In genomic region chr8:71454668-71455067, GRCm38 (mm10) we compare ENCODE assay signal across 20 mouse cellular contexts. TPM values are rescaled to one million over a fixed set of nuclear protein-coding genes. Genes with fewer than 3 reads are reported as not detected.
DNase-seq lines count a peak whose midpoint lies in the region; ATAC-seq lines count a peak whose summit lies in the region.
"Had no signal": no experiment of that assay in that cellular context is flagged by ENCODE, and none has a peak within 500 bp of the region (broad histone marks: within the 10 kb centered on the region; RNA-seq: fewer than 3 reads in every experiment).

No protein-coding gene starts in this region.

- H3K4me2 ChIP-seq in heart, embryonic 12.5 days: no peak overlapping the region
- no peak overlapping the region for H3K4me2 ChIP-seq in neural tube, embryonic 15.5 days
- H3K4me2 ChIP-seq: forebrain, embryonic 15.5 days; heart, embryonic 13.5 days; hindbrain, embryonic 15.5 days had no signal

- peaks cover 19% of the 10 kb centered on the region for H3K27me3 ChIP-seq in heart, embryonic 12.5 days (replicated peaks)
- H3K27me3 ChIP-seq in neural tube, embryonic 15.5 days (replicated peaks): no peaks in the 10 kb centered on the region
- H3K27me3 ChIP-seq in embryonic facial prominence, embryonic 10.5 days (replicated peaks; ENCODE audit: low read depth, poor library complexity, severe bottlenecking): peaks cover 15% of the 10 kb centered on the region; the same call in 1 of the 2 replicates
- H3K27me3 ChIP-seq: CH12.LX; forebrain, embryonic 15.5 days; hindbrain, embryonic 15.5 days had no signal

- no peak overlapping the region for H3K4me3 ChIP-seq in heart, embryonic 12.5 days
- no peak overlapping the region for H3K4me3 ChIP-seq in neural tube, embryonic 15.5 days (replicated peaks)
- H3K4me3 ChIP-seq in embryonic facial prominence, embryonic 10.5 days: no peak overlapping the region
- H3K4me3 ChIP-seq: forebrain, embryonic 10.5 days; forebrain, embryonic 15.5 days; heart, embryonic 13.5 days; hindbrain, embryonic 15.5 days had no signal

- H3K9ac ChIP-seq in heart, embryonic 12.5 days: no peak overlapping the region
- no peak overlapping the region for H3K9ac ChIP-seq in neural tube, embryonic 15.5 days (replicated peaks)
- H3K9ac ChIP-seq: forebrain, embryonic 15.5 days; heart, embryonic 13.5 days; hindbrain, embryonic 15.5 days had no signal

- H3K9me3 ChIP-seq in heart, embryonic 12.5 days (replicated peaks): no peaks in the 10 kb centered on the region; the same call in 1 of the 2 replicates
- no peaks in the 10 kb centered on the region for H3K9me3 ChIP-seq in neural tube, embryonic 15.5 days (replicated peaks)
- H3K9me3 ChIP-seq in embryonic facial prominence, embryonic 10.5 days: no peaks in the 10 kb centered on the region
- H3K9me3 ChIP-seq: forebrain, embryonic 10.5 days; forebrain, embryonic 15.5 days; heart, embryonic 13.5 days; hindbrain, embryonic 15.5 days had no signal

- peaks cover 30% of the 10 kb centered on the region for H3K36me3 ChIP-seq in heart, embryonic 12.5 days
- peaks cover 32% of the 10 kb centered on the region for H3K36me3 ChIP-seq in neural tube, embryonic 15.5 days
- peaks cover 35% of the 10 kb centered on the region for H3K36me3 ChIP-seq in embryonic facial prominence, embryonic 10.5 days (replicated peaks)

- no peak for ATAC-seq in heart, embryonic 12.5 days (ENCODE audit: insufficient number of reproducible peaks, low FRiP score)
- ATAC-seq in neural tube, embryonic 15.5 days (ENCODE audit: low FRiP score): no peak
- ATAC-seq: forebrain, embryonic 15.5 days; Patski had no signal

- DNase-seq in heart, adult 11 months: peak; percentile 56
- peak; percentile 8 for DNase-seq in neural tube, embryonic 10.5 days (ENCODE audit: extremely low spot score, low spot score)
- DNase-seq in thymus, postnatal 4 days: peak; percentile 12
- DNase-seq in thymus, postnatal 0 days (ENCODE audit: low spot score): no peak
- peak; percentile 3 for DNase-seq in embryonic facial prominence, embryonic 10.5 days (ENCODE audit: low spot score)
- no peak for DNase-seq in gastrocnemius, adult 18-20 months (ENCODE audit: low spot score)
- DNase-seq: adrenal gland, adult 8-10 months; adrenal gland, postnatal 36 days; cerebellum, adult 2 months; cerebellum, postnatal 14 days; gastrocnemius, postnatal 14 days; heart, postnatal 36 days had no signal

- no peaks in the 10 kb centered on the region for H3K4me1 ChIP-seq in heart, embryonic 12.5 days (replicated peaks)
- H3K4me1 ChIP-seq in neural tube, embryonic 15.5 days: peaks cover 12% of the 10 kb centered on the region; the same call in 1 of the 2 replicates
- peaks cover 5% of the 10 kb centered on the region; the same call in 1 of the 2 replicates for H3K4me1 ChIP-seq in embryonic facial prominence, embryonic 10.5 days
- H3K4me1 ChIP-seq: hindbrain, embryonic 15.5 days had no signal

- WGBS in heart, embryonic 12.5 days: 65% methylated on average over 8 of the region's 8 CpGs
- 76% methylated on average over 8 of the region's 8 CpGs for WGBS in neural tube, embryonic 15.5 days
- 81% methylated on average over 8 of the region's 8 CpGs for WGBS in embryonic facial prominence, embryonic 10.5 days

- H3K27ac ChIP-seq in heart, embryonic 12.5 days (ENCODE audit: poor library complexity, severe bottlenecking): no peak overlapping the region
- no peak overlapping the region for H3K27ac ChIP-seq in neural tube, embryonic 15.5 days (replicated peaks)
- no peak overlapping the region for H3K27ac ChIP-seq in embryonic facial prominence, embryonic 10.5 days (replicated peaks)
- H3K27ac ChIP-seq: forebrain, embryonic 10.5 days; forebrain, embryonic 15.5 days; heart, embryonic 13.5 days; hindbrain, embryonic 15.5 days had no signal

RNA-seq across cellular contexts. Expression of gene Abhd8, which starts 8.8 kb away (rescaled TPM):
- polyA plus RNA-seq in heart, embryonic 12.5 days (2016; fragmentation: Nextera tagmentation; extraction: Ambion mirVana): 35.4 and 36.7 TPM in 2 replicates
- 160 and 192 TPM in 2 replicates for polyA plus RNA-seq in neural tube, embryonic 15.5 days (2015; fragmentation: Nextera tagmentation; extraction: Ambion mirVana)
- polyA plus RNA-seq in thymus, postnatal 0 days (2015; fragmentation: Nextera tagmentation; extraction: Ambion mirVana): 190 and 219 TPM in 2 replicates
- polyA plus RNA-seq in embryonic facial prominence, embryonic 10.5 days (2016; fragmentation: Nextera tagmentation; extraction: Ambion mirVana): 66.4 and 69.4 TPM in 2 replicates
- 10 to 100 TPM; 22.4 to 28.0 TPM for total RNA-seq in gastrocnemius, adult 18-20 months (2021)

RNA-seq across cellular contexts. Expression of gene Mrpl34, which starts 10.1 kb away (rescaled TPM):
- polyA plus RNA-seq in heart, embryonic 12.5 days (2016; fragmentation: Nextera tagmentation; extraction: Ambion mirVana): 172 and 175 TPM in 2 replicates
- 181 and 182 TPM in 2 replicates for polyA plus RNA-seq in neural tube, embryonic 15.5 days (2015; fragmentation: Nextera tagmentation; extraction: Ambion mirVana)
- 221 TPM in 2 replicates for polyA plus RNA-seq in thymus, postnatal 0 days (2015; fragmentation: Nextera tagmentation; extraction: Ambion mirVana)
- 223 and 236 TPM in 2 replicates for polyA plus RNA-seq in embryonic facial prominence, embryonic 10.5 days (2016; fragmentation: Nextera tagmentation; extraction: Ambion mirVana)
- total RNA-seq in gastrocnemius, adult 18-20 months (2021): 10 to 100 TPM; 65.5 to 71.4 TPM

RNA-seq across cellular contexts. Expression of gene Dda1, which starts 14.3 kb away (rescaled TPM):
- 85.4 and 89.9 TPM in 2 replicates for polyA plus RNA-seq in heart, embryonic 12.5 days (2016; fragmentation: Nextera tagmentation; extraction: Ambion mirVana)
- polyA plus RNA-seq in neural tube, embryonic 15.5 days (2015; fragmentation: Nextera tagmentation; extraction: Ambion mirVana): 223 and 252 TPM in 2 replicates
- polyA plus RNA-seq in thymus, postnatal 0 days (2015; fragmentation: Nextera tagmentation; extraction: Ambion mirVana): 154 and 157 TPM in 2 replicates
- 131 and 134 TPM in 2 replicates for polyA plus RNA-seq in embryonic facial prominence, embryonic 10.5 days (2016; fragmentation: Nextera tagmentation; extraction: Ambion mirVana)
- 10 to 100 TPM; 28.4 to 31.7 TPM for total RNA-seq in gastrocnemius, adult 18-20 months (2021)

RNA-seq across cellular contexts. Expression of gene Ano8, which starts 31.1 kb away (rescaled TPM):
- polyA plus RNA-seq in heart, embryonic 12.5 days (2016; fragmentation: Nextera tagmentation; extraction: Ambion mirVana): 2.7 and 3.8 TPM in 2 replicates
- polyA plus RNA-seq in neural tube, embryonic 15.5 days (2015; fragmentation: Nextera tagmentation; extraction: Ambion mirVana): 5.7 and 6.8 TPM in 2 replicates
- 0.68 and 1.4 TPM in 2 replicates for polyA plus RNA-seq in thymus, postnatal 0 days (2015; fragmentation: Nextera tagmentation; extraction: Ambion mirVana)
- 2.4 and 3.2 TPM in 2 replicates for polyA plus RNA-seq in embryonic facial prominence, embryonic 10.5 days (2016; fragmentation: Nextera tagmentation; extraction: Ambion mirVana)
- 10 to 100 TPM; 14.6 to 16.0 TPM for total RNA-seq in gastrocnemius, adult 18-20 months (2021)

RNA-seq across cellular contexts. Expression of gene Gtpbp3, which starts 33.2 kb away (rescaled TPM):
- polyA plus RNA-seq in heart, embryonic 12.5 days (2016; fragmentation: Nextera tagmentation; extraction: Ambion mirVana): 11.6 and 12.8 TPM in 2 replicates
- polyA plus RNA-seq in neural tube, embryonic 15.5 days (2015; fragmentation: Nextera tagmentation; extraction: Ambion mirVana): 15.4 and 17.1 TPM in 2 replicates
- polyA plus RNA-seq in thymus, postnatal 0 days (2015; fragmentation: Nextera tagmentation; extraction: Ambion mirVana): 17.8 TPM in 2 replicates
- polyA plus RNA-seq in embryonic facial prominence, embryonic 10.5 days (2016; fragmentation: Nextera tagmentation; extraction: Ambion mirVana): 24.5 and 25.3 TPM in 2 replicates
- total RNA-seq in gastrocnemius, adult 18-20 months (2021): 10 to 100 TPM; 10.0 to 10.5 TPM

Comparison
In these comparisons a context has a peak if more than half of its experiments do, and no peak if none do; other contexts are left out.
1. DNase-seq: peak in heart, adult 11 months (single experiment), neural tube, embryonic 10.5 days (single experiment), thymus, postnatal 4 days (single experiment) and embryonic facial prominence, embryonic 10.5 days (single experiment); none in thymus, postnatal 0 days (single experiment) and gastrocnemius, adult 18-20 months (single experiment).